Mouse (Mus musculus): ENCODE measurements around the gene 4930578C19Rik. TPM values are rescaled to one million over a fixed set of nuclear protein-coding genes. Genes with fewer than 3 reads are reported as not detected.

The 4930578C19Rik gene
- not detected in 4 replicates for total RNA-seq (2023; ENCODE audit: inconsistent age)

GRCm38 (mm10) chrX:18461198-18461601 lies at the start of gene 4930578C19Rik:
4930578C19Rik (minus strand) TSS chrX:18461397.

